Mouse (Mus musculus): ENCODE measurements around the gene Inca1.
A peak's percentile ranks its signal among the peaks of the same experiment; 100 is the strongest.

The Inca1 gene

DNA sequence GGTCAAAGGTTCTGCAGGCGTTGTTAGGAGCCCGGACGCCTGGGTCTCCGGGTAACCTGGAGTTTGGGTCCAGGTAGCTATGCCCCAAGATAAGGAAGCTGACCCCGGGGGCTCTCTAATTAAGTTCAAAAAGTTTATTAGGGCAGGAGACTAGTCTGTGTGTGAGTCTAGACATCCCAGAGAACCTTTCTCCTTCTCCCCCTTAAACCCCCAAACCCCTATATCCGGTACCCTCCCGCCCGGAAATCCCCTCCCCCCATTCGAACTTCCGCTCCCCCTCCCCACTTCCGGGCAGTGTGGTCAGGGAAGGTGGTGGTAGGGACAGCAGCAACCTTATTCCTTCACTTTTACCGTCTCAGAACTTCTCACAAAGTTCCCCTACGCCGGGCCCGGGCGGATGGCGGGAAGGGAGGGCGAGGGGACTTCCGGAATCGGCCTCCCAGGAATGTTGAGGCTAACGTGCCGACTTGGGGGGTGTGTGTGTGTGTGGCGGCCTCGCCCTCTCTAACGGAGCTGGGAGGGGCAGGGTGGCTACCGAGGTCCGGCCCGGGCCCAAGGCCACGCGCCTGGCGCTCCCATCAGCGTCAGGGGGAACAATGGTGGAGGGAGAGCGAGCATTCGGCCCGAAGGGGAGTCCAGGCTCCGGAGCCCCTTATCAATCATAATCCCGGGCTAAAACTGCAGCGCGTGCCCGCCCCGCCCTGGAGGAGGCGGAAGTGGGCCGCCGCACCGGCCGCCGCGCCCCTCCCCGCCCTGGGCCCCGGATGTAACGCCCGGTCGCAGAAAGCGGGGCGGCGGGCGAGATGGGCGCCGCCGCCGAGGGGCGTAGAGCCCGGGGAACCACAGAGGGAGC is 46.4 kb downstream of the Inca1 start:
- peak in 1 of 2 experiments; percentile 67 for DNase-seq (ENCODE audit: low spot score in 2 of 2)

DNA sequence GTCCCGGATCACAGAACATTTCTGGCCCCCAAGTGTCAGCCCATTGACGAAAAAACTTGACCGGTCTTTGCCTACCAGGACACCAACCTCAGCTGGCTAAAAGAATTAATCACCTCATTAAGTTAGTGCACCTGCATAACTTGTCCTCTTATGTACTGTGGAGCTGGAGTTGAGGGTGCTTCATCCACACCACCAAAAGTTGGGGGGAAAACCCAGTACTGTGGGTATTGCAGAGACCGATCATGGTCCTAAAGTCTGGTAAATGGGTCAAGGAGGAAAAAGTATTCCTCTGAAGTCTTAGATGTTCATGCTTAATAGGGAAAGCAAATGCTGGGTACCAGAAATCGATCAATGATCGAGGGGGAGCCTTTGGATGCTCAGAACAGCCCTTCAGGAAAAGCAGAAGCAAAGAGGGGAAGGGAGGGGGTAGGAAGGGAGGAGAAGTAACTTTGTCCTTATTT is 47.0 kb downstream of the Inca1 start:
- no peak for DNase-seq (ENCODE audit: low spot score in 2 of 2)

DNA sequence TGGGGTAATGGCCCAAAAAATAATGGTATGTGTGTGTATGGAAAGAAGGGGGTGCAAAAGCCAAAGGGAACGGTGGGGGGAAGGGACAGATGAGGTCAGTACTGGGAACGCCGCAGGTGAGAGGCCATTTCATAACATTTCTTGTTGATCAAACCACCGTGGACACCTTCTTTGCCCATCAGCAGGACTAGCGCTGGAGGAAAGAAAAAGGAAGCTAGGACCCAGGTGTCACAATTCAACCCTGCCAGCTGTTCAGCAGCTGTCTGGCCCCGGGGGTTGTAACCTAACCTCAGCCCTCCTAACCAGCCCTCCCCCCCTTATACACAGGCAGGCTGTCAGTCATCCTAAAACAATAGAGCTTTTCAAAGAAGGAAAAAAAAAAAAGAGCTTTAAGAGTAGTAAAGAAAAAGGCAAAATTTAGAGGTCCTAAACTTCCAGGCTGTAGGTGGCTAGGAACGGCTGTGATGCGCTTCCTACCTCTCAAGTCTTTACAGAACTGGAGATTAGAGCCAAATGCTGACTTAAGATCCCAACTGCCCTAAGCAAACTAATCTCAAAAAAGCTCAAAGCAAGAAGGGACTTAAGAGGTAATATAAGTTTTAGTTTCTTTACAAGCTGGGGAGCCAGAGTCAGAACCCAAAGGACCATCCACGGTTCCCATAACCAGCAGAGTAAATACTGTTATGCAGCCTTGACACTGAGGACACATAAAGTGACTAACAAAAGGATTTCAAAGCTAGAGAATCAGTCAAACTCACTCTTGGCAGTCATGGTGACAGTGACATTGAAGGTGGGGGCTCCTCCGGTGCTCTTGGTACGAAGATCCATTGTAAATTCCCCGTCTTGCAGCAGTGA is 47.7 kb downstream of the Inca1 start:
- no peak for DNase-seq (ENCODE audit: low spot score in 2 of 2)

DNA sequence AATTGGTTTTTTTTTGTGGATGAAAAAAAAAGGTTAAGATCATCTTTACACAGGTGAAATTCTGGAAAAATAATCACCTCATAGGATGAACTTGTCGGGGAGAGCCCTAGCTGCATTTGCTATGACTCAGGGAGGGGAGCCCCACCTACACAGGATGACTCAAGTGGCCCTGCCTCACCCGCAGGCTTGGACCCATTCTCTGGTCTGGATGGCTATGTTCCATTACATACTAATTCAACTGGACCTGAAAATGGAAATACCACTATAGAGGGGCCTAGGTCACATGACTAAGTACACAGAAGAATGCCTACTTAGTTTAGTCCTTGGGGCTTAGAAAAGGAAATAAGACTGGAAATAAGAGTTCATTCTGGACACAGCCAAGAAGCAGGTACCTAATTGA is 48.6 kb downstream of the Inca1 start:
- no peak for DNase-seq (ENCODE audit: low spot score in 2 of 2)

DNA sequence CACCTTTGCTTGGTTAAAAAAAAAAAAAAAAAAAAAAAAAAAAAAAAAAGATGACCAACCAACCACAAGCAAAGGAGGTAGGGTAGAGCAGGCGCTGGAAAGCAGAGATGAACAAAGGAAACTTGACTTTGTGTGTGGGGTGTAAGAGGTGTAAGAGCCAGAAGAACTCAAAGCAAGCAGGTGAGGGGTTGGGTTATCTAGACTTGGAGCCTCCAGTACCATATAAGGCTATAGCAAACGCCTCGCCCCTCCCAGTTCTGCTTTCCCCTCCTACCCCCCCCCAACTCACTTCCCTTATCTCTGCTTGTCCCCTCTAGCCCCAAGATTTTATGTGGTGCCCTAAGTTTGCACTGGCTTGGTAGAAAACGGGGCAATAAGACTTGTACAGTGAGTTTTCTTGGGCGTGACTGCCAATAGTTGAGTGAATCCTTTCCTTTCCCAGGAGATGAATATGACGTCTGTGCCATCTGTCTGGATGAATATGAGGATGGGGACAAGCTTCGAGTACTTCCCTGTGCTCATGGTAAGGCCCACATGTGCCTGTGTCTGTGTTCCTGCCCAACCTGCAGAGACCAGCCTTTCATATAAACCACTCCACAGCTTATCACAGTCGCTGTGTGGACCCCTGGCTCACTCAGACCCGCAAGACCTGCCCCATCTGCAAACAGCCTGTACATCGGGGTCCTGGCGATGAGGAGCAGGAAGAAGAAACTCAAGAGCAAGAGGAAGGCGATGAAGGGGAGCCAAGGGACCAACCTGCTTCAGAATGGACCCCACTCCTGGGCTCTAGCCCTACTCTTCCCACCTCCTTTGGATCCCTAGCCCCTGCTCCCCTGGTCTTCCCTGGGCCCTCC is 49.4 kb downstream of the Inca1 start:
- no peak for DNase-seq (ENCODE audit: low spot score in 2 of 2)

DNA sequence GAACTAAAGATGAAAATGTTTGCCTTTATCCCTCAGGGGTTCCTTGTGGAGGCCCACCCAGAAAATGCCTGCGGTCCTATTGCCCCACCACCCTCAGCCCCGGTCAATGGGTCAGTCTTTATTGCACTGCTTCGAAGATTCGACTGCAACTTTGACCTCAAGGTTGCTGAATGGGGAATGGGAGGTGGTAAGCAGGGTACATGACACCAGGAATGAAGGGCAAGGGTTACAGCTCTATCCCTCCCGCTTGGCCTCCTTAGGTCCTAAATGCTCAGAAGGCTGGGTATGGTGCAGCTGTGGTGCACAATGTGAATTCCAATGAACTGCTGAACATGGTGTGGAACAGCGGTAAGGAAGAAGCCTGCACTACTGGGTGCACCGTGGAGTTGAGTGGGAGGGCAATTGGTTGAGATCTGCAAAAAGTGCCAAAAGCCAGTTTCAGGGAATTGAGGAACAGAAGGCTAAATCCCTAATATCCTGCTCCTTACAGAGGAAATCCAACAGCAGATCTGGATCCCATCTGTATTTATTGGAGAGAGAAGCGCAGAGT is 50.7 kb downstream of the Inca1 start:
- DNase-seq (ENCODE audit: low spot score in 2 of 2), result no peak

DNA sequence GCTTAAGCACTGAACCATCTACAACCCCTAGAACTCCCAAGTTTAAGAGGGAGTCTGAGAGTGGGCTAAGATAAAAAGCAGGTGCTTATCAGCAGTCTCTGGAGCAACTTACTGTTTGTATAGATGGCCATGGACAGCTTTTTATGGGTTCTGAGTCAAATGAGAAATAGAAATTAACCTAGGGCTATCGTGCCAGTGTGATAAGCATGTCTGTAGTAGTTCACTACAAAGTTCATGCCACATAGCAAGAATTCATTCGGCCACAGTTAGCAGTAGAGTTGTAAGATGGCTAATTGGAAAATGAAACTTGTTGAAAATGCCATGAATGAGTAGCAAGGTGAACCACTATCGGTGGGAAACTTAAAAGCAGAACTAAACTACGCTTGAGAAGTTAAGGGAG is 51.4 kb downstream of the Inca1 start:
- no peak for DNase-seq (ENCODE audit: low spot score in 2 of 2)

DNA sequence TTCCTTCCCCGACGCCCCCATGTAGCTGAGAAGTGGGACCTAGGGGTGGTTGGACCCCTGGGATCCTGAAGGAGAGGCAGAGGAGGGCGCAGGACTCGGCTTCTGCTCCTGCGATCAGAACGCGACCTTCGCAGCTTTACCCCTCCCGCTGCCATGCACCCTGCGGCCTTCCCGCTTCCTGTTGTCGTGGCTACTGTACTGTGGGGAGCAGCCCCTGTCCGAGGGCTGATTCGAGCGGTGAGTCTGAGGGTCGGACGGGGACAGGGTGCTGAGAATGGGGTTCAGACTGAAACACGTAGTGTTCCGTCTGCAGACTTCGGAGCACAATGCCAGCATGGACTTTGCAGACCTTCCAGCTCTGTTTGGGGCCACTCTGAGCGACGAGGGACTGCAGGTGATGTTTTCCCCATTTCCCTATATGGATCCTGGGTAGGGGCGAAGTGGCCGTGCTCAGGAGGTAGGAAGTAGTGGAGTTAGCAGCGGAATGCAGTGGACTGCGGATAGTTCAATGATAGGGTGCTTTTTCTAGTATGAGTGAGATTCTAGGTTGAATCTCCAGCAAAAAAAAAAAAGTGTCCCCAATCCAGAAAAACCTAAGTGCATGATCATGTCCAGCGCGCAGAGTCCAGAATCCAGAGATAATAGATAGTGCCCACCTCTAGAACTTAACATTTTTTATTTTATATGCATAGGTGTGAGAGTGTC is 52.1 kb downstream of the Inca1 start:
- DNase-seq (ENCODE audit: low spot score in 2 of 2), result peak in 1 of 2 experiments; percentile 29

DNA sequence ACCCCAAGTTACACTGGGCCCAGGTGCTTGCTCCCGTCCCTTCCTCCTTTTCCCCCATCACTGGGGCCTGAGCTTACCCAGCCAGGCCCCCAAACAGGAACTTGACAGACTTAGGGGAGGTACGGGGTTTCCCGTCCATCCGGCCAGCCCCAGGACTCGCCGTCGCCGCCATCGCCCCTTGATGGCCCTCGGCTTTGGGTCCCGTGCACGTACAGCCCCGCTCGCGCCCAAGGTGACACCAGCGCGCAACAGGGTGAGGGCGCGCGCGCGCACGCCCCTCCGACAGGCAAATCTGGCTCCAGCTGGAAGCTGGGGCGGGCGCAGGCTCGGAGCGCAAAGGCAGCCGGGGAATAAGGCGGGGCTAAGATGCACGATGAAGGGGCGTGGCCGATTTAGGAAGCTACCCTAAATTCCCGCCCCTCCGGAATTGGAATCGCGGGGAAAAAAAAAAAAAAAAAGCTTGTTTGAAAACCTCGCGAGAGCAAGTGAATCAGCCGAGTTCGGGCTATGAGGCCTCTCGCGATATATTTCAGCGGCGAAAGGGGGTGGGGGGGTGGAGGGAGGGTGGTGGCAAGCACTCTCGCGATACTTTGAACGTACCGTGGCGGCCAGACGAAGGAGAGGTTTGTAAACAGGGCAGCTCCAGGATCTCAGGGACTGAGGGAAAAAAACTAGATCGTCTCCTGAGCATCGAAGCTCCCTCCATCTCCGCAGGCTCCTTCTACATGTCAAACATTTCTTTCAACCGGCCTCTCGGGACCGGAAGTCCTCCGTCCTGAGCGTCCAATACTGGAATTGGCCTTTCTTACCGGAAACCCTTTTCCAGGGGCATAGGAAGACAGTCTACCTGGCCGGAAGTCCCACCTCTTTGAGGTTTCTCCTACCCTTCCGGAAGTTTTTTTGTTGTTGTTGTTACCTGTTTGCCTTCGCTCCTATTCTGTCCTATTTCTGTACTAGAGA is 53.0 kb downstream of the Inca1 start, which contains the start of the genes Rnf167 and Slc25a11:
Gene Rnf167 (plus strand): TSS at position 545 of the 960 bp plus-strand sequence.
Gene Slc25a11 (minus strand): TSS at position 789 of the 960 bp plus-strand sequence.
- peak; percentile 86 to 95 for DNase-seq (ENCODE audit: low spot score in 2 of 2)

DNA sequence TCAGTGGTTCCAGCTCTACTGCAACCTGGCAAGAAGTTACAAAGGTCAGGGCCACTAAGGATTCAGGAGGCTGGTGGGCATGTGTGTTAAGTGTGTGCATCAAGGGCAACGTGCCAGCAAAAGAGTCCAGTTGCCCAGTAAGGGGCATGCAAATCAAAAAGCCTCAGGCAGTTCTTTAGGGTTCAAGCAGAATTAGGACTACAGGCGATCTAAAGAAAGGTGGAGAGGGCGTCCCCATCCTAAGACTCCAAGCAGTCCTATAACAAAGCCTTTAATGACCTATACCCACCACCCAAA is 53.7 kb downstream of the Inca1 start:
- peak in 1 of 2 experiments; percentile 26 for DNase-seq (ENCODE audit: low spot score in 2 of 2)

DNA sequence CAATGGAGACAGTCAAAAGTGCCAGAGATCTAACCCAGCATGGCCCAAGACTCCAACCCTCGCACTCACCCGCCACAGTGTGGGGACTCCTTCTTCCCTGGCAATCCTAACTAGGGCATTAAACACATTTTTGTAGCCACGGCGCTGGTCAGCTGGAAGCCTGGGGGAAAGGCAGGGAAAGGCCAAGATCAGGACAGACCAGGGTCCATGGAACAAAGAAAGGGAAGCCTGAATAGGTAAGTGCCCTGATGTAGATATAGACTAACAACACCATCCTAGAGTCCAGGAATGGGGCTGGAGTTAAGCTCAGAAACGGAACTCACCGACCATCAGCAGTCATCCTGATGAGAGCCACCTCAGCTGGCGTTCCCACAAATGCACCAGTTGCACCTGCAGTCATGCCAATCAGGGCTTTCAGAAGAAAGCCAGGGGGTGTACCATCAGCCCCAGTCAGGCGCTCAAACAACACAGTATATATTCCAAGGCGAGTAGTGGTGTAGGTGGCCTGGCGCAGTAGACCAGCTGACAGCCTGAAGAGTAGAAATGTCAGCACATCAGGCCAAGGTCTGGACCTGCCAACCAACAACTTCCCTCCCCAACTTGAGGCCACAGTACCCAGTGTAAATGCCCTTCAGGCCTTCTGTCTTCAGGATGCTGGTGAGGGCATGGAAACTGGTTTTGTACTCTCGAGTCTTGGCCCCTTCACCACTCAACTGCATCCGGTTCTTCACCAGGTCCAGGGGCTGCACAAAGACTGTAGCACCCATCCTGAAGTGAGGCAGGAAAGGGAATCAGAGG is 54.3 kb downstream of the Inca1 start:
- DNase-seq (ENCODE audit: low spot score in 2 of 2), result no peak

DNA sequence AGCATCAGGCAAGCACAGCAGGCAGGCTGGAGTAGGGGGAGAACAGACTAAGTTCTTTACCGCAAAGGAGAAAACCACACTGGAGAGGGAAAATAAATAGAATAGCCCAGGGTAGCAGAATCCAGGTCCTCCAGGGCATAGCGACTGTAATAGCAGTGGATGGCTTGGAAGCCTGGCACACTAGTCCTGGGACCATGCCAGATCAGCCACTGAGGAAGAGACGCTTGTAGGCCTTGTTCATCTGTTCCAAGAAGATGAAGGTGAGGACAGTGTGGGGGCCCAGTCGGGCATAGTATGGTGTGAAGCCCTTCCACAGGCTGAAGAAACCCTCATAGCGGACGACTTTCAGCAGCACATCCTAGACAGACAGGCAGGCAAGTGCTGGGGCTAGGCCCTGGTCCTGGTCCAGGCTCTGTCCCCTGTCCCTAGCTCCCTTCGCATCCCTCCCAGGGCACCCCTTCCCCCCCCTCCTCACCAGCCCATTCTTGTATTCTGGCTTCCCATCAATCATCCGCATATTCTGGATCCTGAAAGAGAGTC is 55.3 kb downstream of the Inca1 start:
- no peak for DNase-seq (ENCODE audit: low spot score in 2 of 2)

DNA sequence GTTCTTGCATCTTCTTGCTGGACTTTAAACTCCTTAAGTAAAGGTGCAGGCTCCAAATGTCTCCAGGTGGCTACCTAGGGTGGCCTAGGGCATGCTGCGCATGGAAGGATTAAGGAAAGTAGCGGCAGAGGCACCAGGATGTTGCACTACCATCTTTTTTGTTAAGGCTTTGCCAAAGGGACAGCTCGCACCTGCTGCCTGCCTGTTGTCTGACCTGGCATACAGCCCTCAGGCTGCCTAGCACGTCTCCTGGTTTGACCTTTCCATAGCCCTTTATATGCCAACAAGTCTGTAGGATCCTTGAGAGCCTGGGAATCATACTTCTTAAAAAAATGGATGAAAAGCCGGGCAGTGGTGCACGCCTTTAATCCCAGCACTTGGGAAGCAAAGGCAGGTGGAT is 56.9 kb downstream of the Inca1 start:
- no peak for DNase-seq (ENCODE audit: low spot score in 2 of 2)

DNA sequence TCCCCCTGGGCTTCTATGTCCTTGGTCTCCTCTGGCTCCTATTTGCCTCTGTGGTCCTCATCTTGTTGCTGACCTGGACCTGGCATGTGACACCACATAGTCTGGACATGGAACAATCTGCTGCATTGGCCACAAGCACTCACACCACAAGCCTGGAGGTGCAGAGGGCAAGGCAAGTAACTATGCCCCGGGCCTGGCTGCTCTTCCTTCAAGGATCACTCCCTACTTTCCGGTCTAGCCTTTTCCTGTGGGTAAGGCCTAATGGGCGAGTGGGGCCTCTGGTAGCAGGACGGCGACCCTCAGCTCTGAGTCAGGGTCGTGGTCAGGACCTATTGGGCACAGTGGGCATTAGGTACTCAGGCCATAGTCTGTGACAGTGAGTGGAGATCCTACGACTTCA is 58.7 kb downstream of the Inca1 start:
- no peak for DNase-seq (ENCODE audit: low spot score in 2 of 2)

DNA sequence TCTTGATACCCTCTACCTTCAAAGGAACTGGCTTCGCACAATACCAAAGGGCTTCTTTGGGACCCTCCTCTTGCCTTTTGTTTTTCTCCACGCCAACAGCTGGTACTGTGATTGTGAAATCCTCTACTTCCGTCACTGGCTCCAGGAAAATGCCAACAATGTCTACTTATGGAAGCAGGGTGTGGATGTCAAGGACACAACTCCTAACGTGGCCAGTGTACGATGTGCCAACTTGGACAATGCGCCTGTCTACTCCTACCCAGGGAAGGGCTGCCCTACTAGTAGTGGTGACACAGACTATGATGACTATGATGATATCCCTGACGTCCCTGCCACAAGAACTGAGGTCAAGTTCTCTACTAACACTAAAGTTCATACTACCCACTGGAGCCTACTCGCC is 60.0 kb downstream of the Inca1 start:
- DNase-seq (ENCODE audit: low spot score in 2 of 2), result no peak

DNA sequence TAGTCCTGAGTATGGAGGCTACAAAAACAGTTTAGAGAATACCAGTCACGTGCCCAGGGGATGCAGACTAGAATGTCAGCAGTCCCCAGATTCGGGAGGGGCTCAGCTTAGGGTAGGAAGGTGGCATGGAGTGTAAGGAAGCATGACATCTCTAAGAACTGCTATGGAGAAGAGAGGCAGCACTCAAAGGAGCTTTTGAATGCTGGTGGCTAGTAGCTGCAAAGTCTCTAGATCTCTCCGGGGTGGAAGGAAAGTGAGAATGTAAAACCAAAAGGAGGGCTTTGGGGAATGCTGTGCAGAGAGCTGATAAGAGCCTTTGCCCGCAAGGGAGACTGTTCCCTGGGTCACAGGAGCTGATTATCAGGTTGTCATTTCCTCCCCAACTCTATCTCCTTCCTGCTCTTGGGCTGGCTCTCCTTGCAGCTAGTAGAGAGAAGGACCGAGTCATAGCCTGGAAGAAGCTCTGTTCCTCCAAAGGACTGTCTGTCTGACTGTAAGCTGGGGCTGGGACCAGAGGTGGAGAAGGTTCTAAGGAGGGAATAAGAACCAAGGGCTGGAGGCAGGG is 61.2 kb downstream of the Inca1 start, which contains the start of gene Gp1ba:
Gene Gp1ba (plus strand): TSS at position 409 of the 565 bp plus-strand sequence.
- DNase-seq (ENCODE audit: low spot score in 2 of 2), result no peak
